Mouse (Mus musculus) liver, embryonic 14.5 days (tissue): Measurements from ENCODE around the gene Zfp963.

Experiments
- CTCF ChIP-seq: IDR thresholded peaks from 2 replicates; pipeline ENCODE4 v1.5.1; 2016; ENCODE audit warnings: antibody characterized with exemption, low read depth, control low read depth
- EP300 ChIP-seq: IDR thresholded peaks from 2 replicates; pipeline ENCODE4 v1.6.1; 2016; ENCODE audit warnings: antibody characterized with exemption, low read depth

- no peak for TF ChIP-seq CTCF
- no peak for TF ChIP-seq EP300
Measured at GRCm38 (mm10) chr8:69715366-69715765, 34.4 kb downstream of the Zfp963 start.
